Mouse (Mus musculus): ENCODE measurements around the gene Zfyve26. TPM values are rescaled to one million over a fixed set of nuclear protein-coding genes. Genes with fewer than 3 reads are reported as not detected.

Gene Zfyve26
- 11.4 and 12.5 TPM in 2 replicates for polyA plus RNA-seq (2014; fragmentation: Nextera tagmentation; extraction: Ambion mirVana)

GRCm38 (mm10) chr12:79296126-79296816 lies at the start of gene Zfyve26:
TSS of gene Zfyve26 (minus strand) at chr12:79296304.
- H3K27me3 ChIP-seq (ENCODE audit: control insufficient read depth, insufficient read depth, low read length) = no peaks in the 10 kb centered on the region
- no peak within 1 kb of the TSS for H3K27ac ChIP-seq (ENCODE audit: low read depth, low read length)
- peak within 1 kb of the TSS; percentile 50 for H3K4me3 ChIP-seq (ENCODE audit: low read depth, low read length)
- H3K4me2 ChIP-seq (ENCODE audit: low read depth) = peak within 1 kb of the TSS; percentile 81
- peaks cover 6% of the 10 kb centered on the region for H3K4me1 ChIP-seq (ENCODE audit: control insufficient read depth, insufficient read depth, low read length)
- no peaks in the 10 kb centered on the region for H3K9me3 ChIP-seq (ENCODE audit: control insufficient read depth, low read length)
- under 1% methylated on average over 29 of the region's 29 CpGs for whole genome bisulfite sequencing
- peak; percentile 97 for ATAC-seq (ENCODE audit: insufficient read depth, low FRiP score, low TSS enrichment)
- no peaks in the 10 kb centered on the region for H3K36me3 ChIP-seq (ENCODE audit: control insufficient read depth, insufficient read depth, low read length)
- peak within 1 kb of the TSS; percentile 58 for H3K9ac ChIP-seq (ENCODE audit: low read length)
- DNase-seq (ENCODE audit: low spot score) = peak; percentile 91

DNA sequence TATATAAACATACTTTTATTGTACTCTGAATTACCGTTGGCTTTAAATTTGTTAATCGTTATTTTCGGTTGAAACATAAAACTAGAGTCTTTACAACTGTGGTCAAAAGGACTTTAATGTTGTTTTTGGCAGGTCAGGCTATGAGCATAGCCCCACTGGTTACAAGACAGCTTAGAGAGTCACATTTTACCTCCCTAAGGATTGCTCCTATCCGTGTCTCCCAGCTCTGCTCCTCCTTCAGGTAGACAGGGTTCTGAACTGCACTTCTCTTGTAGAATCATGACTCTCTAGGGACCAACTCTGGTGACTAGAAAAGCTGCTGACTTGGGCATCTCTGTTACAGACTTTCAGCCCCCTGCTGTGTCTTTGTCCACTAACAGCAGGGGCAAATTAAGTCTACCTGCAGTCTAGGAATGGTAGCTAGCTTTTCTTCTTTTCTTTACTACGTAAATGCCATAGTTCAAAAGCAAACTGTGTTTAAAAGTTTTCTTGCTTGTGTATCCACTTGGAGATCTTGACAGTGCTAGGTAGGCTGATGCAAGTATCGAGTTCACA lies 45.3 kb upstream of the Zfyve26 start:
- 59% methylated on average over 6 of the region's 6 CpGs for WGBS
- no peak for DNase-seq (ENCODE audit: low spot score)
- no peak overlapping the region for H3K27ac ChIP-seq (ENCODE audit: low read depth, low read length)
- no peaks in the 10 kb centered on the region for H3K27me3 ChIP-seq (ENCODE audit: control insufficient read depth, insufficient read depth, low read length)
- H3K4me1 ChIP-seq (ENCODE audit: control insufficient read depth, insufficient read depth, low read length) = no peaks in the 10 kb centered on the region
- no peak overlapping the region for H3K9ac ChIP-seq (ENCODE audit: low read length)
- H3K9me3 ChIP-seq (ENCODE audit: control insufficient read depth, low read length) = no peaks in the 10 kb centered on the region
- no peaks in the 10 kb centered on the region for H3K36me3 ChIP-seq (ENCODE audit: control insufficient read depth, insufficient read depth, low read length)
- H3K4me3 ChIP-seq (ENCODE audit: low read depth, low read length) = no peak overlapping the region
- no peak overlapping the region for H3K4me2 ChIP-seq (ENCODE audit: low read depth)
- ATAC-seq (ENCODE audit: insufficient read depth, low FRiP score, low TSS enrichment) = no peak

DNA sequence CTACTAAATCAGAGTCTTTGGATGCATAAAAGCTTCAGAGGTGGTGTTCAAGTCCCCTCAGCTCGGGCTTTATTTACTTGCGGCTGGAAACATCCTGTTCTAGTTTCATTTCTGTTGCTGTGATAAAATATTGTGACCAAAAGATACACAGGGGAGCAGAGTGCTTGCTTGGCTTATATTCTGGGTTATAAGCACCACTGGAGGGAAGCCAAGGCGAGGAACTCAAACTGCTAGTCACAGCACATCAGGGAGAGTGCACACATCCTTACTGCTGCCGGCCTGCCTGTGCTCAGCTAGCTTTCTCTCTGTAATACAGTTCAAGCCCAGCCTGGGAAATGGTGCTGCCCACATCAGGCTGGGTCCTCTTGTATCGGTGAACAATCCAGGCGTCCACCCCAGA lies 44.4 kb upstream of the Zfyve26 start:
- WGBS = 79% methylated on average over 6 of the region's 6 CpGs
- Histone ChIP-seq H3K9me3 (ENCODE audit: control insufficient read depth, low read length) (no peaks in the 10 kb centered on the region), H3K36me3 (ENCODE audit: control insufficient read depth, insufficient read depth, low read length) (no peaks in the 10 kb centered on the region), H3K4me2 (ENCODE audit: low read depth) (no peak overlapping the region), H3K4me1 (ENCODE audit: control insufficient read depth, insufficient read depth, low read length) (no peaks in the 10 kb centered on the region), H3K4me3 (ENCODE audit: low read depth, low read length) (no peak overlapping the region), H3K27ac (ENCODE audit: low read depth, low read length) (no peak overlapping the region), H3K27me3 (ENCODE audit: control insufficient read depth, insufficient read depth, low read length) (no peaks in the 10 kb centered on the region), H3K9ac (ENCODE audit: low read length) (no peak overlapping the region)
- ATAC-seq (ENCODE audit: insufficient read depth, low FRiP score, low TSS enrichment) (no peak), DNase-seq (ENCODE audit: low spot score) (no peak)

DNA sequence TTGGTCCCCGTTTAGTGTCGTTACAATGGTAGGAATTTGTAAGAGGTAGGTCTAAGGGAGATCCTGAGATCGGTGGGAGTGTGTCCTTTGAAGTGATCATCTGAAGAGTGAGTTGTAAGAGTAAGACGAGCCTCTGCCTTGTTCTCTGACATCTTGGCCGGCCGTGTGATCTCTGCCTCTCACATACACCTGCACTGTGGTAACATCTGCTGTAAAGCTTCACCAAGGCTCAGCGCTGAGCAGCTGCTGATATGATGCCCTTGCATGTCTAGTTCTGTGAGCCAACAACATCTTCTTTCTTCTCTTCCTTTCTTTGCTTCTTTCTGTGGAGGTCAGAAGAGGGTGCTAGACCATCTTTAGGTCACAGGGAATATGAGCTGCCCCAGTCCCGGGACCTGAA lies 42.7 kb upstream of the Zfyve26 start:
- H3K27me3 ChIP-seq (ENCODE audit: control insufficient read depth, insufficient read depth, low read length) = no peaks in the 10 kb centered on the region
- H3K9me3 ChIP-seq (ENCODE audit: control insufficient read depth, low read length) = no peaks in the 10 kb centered on the region
- ATAC-seq (ENCODE audit: insufficient read depth, low FRiP score, low TSS enrichment) (no peak), DNase-seq (ENCODE audit: low spot score) (no peak)
- WGBS = 86% methylated on average over 8 of the region's 8 CpGs
- H3K4me1 ChIP-seq (ENCODE audit: control insufficient read depth, insufficient read depth, low read length) = no peaks in the 10 kb centered on the region
- no peak overlapping the region for H3K27ac ChIP-seq (ENCODE audit: low read depth, low read length)
- no peak overlapping the region for H3K4me3 ChIP-seq (ENCODE audit: low read depth, low read length)
- no peak overlapping the region for H3K4me2 ChIP-seq (ENCODE audit: low read depth)
- H3K9ac ChIP-seq (ENCODE audit: low read length) = no peak overlapping the region
- no peaks in the 10 kb centered on the region for H3K36me3 ChIP-seq (ENCODE audit: control insufficient read depth, insufficient read depth, low read length)

- WGBS = 93% methylated on average over 4 of the region's 4 CpGs
- Histone ChIP-seq H3K4me1 (ENCODE audit: control insufficient read depth, insufficient read depth, low read length) (no peaks in the 10 kb centered on the region), H3K27me3 (ENCODE audit: control insufficient read depth, insufficient read depth, low read length) (no peaks in the 10 kb centered on the region), H3K4me2 (ENCODE audit: low read depth) (no peak overlapping the region), H3K9ac (ENCODE audit: low read length) (no peak overlapping the region), H3K4me3 (ENCODE audit: low read depth, low read length) (no peak overlapping the region), H3K9me3 (ENCODE audit: control insufficient read depth, low read length) (no peaks in the 10 kb centered on the region), H3K36me3 (ENCODE audit: control insufficient read depth, insufficient read depth, low read length) (no peaks in the 10 kb centered on the region), H3K27ac (ENCODE audit: low read depth, low read length) (no peak overlapping the region)
- ATAC-seq (ENCODE audit: insufficient read depth, low FRiP score, low TSS enrichment) = no peak
- DNase-seq (ENCODE audit: low spot score) = no peak
These were observed 35.6 kb upstream of the Zfyve26 start for GRCm38 (mm10) chr12:79331722-79332121.

DNA sequence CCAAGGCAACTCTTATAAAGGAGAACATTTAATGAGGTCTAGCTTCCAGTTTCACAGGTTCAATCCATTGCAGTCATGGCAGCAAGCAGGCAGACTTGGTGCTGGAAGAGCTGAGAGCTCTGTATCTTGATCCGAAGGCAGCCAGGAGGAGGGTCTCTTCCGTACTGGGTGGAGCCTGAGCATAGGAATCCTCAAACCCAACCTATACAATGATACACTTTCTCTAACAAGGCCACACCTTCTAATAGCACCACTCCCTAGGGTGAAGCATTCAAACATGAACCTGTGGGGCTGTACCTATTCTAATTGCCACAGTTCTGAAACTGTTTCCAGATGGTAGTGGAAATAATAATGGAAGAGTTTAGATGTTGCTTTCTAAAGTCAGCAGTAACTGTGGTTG lies 34.5 kb upstream of the Zfyve26 start:
- no peaks in the 10 kb centered on the region for H3K27me3 ChIP-seq (ENCODE audit: control insufficient read depth, insufficient read depth, low read length)

DNA sequence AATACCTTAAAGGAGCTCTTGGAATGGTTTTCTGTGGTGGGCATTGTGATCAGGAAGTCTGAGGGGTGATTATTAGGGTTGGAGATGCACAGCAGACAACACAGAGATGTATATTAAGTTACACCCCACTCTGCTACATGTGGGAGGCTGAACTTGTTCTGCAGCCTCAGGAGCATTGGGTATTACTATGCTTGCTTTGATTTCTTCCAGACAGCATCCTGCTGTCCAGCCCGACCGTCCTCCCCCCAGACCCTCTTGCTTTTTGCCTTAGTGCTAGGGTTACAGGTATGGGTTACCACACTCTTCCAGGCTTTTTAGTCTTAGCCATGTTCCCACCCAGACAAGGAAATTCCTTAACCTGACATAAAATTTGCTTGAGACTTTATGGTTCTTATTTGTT lies 31.8 kb upstream of the Zfyve26 start:
- ATAC-seq (ENCODE audit: insufficient read depth, low FRiP score, low TSS enrichment) (no peak), DNase-seq (ENCODE audit: low spot score) (no peak)
- Histone ChIP-seq H3K27me3 (ENCODE audit: control insufficient read depth, insufficient read depth, low read length) (no peaks in the 10 kb centered on the region), H3K4me2 (ENCODE audit: low read depth) (no peak overlapping the region), H3K9ac (ENCODE audit: low read length) (no peak overlapping the region), H3K36me3 (ENCODE audit: control insufficient read depth, insufficient read depth, low read length) (no peaks in the 10 kb centered on the region), H3K4me1 (ENCODE audit: control insufficient read depth, insufficient read depth, low read length) (no peaks in the 10 kb centered on the region), H3K27ac (ENCODE audit: low read depth, low read length) (no peak overlapping the region), H3K9me3 (ENCODE audit: control insufficient read depth, low read length) (no peaks in the 10 kb centered on the region), H3K4me3 (ENCODE audit: low read depth, low read length) (no peak overlapping the region)
- WGBS = 74% methylated on average over 2 of the region's 2 CpGs

More for the DNA sequence above, 34.5 kb upstream of the Zfyve26 start:
- no peak overlapping the region for H3K27ac ChIP-seq (ENCODE audit: low read depth, low read length)
- no peaks in the 10 kb centered on the region for H3K9me3 ChIP-seq (ENCODE audit: control insufficient read depth, low read length)
- no peak overlapping the region for H3K4me3 ChIP-seq (ENCODE audit: low read depth, low read length)
- WGBS = 87% methylated on average over 2 of the region's 2 CpGs
- H3K9ac ChIP-seq (ENCODE audit: low read length) = no peak overlapping the region
- no peak for DNase-seq (ENCODE audit: low spot score)
- ATAC-seq (ENCODE audit: insufficient read depth, low FRiP score, low TSS enrichment) = no peak
- H3K4me1 ChIP-seq (ENCODE audit: control insufficient read depth, insufficient read depth, low read length) = no peaks in the 10 kb centered on the region
- no peaks in the 10 kb centered on the region for H3K36me3 ChIP-seq (ENCODE audit: control insufficient read depth, insufficient read depth, low read length)
- H3K4me2 ChIP-seq (ENCODE audit: low read depth) = no peak overlapping the region

GRCm38 (mm10) chr12:79326745-79327144 lies 30.6 kb upstream of the Zfyve26 start:
- no peak for DNase-seq (ENCODE audit: low spot score)

GRCm38 (mm10) chr12:79326236-79326635 lies 30.1 kb upstream of the Zfyve26 start:
- Histone ChIP-seq H3K27ac (ENCODE audit: low read depth, low read length) (no peak overlapping the region), H3K9ac (ENCODE audit: low read length) (no peak overlapping the region), H3K27me3 (ENCODE audit: control insufficient read depth, insufficient read depth, low read length) (no peaks in the 10 kb centered on the region), H3K9me3 (ENCODE audit: control insufficient read depth, low read length) (no peaks in the 10 kb centered on the region), H3K4me3 (ENCODE audit: low read depth, low read length) (no peak overlapping the region), H3K4me2 (ENCODE audit: low read depth) (no peak overlapping the region), H3K4me1 (ENCODE audit: control insufficient read depth, insufficient read depth, low read length) (no peaks in the 10 kb centered on the region), H3K36me3 (ENCODE audit: control insufficient read depth, insufficient read depth, low read length) (no peaks in the 10 kb centered on the region)
- no peak for ATAC-seq (ENCODE audit: insufficient read depth, low FRiP score, low TSS enrichment)
- WGBS = 79% methylated on average over 2 of the region's 2 CpGs
- no peak for DNase-seq (ENCODE audit: low spot score)

More at GRCm38 (mm10) chr12:79326745-79327144, 30.6 kb upstream of the Zfyve26 start:
- H3K27ac ChIP-seq (ENCODE audit: low read depth, low read length) = no peak overlapping the region
- H3K9ac ChIP-seq (ENCODE audit: low read length) = no peak overlapping the region
- no peak overlapping the region for H3K4me2 ChIP-seq (ENCODE audit: low read depth)
- no peaks in the 10 kb centered on the region for H3K4me1 ChIP-seq (ENCODE audit: control insufficient read depth, insufficient read depth, low read length)
- no peaks in the 10 kb centered on the region for H3K27me3 ChIP-seq (ENCODE audit: control insufficient read depth, insufficient read depth, low read length)
- H3K9me3 ChIP-seq (ENCODE audit: control insufficient read depth, low read length) = no peaks in the 10 kb centered on the region
- 72% methylated on average over 2 of the region's 2 CpGs for WGBS
- ATAC-seq (ENCODE audit: insufficient read depth, low FRiP score, low TSS enrichment) = no peak
- no peak overlapping the region for H3K4me3 ChIP-seq (ENCODE audit: low read depth, low read length)
- no peaks in the 10 kb centered on the region for H3K36me3 ChIP-seq (ENCODE audit: control insufficient read depth, insufficient read depth, low read length)
